Mouse (Mus musculus) embryonic facial prominence, embryonic 11.5 days (tissue): ENCODE results near the gene Crtac1. TPM values are rescaled to one million over a fixed set of nuclear protein-coding genes. Genes with fewer than 3 reads are reported as not detected.

Source experiments
- ATAC-seq: fragments of 200-750 bp; cut with Nextera tagmentation; replicated peaks from 2 replicates; pipeline ENCODE4 v1.8.0; 2017; ENCODE audit warnings: low read depth; ENCODE audit not compliant: insufficient number of reproducible peaks, low FRiP score, low TSS enrichment
- DNase-seq: peaks from one replicate; pipeline ENCODE4 v3.0.0-alpha.2; 2015; ENCODE audit warnings: low spot score
- H3K27ac ChIP-seq: fragments of 300-500 bp; sonication (generic); replicated peaks from 2 replicates; pipeline ENCODE4 v1.5.1; 2014; ENCODE audit warnings: mild to moderate bottlenecking, low read depth, low read length, control low read depth
- H3K27me3 ChIP-seq: fragments of 300-500 bp; sonication (generic); 2 replicates; pipeline ENCODE4 v1.6.1; 2014; ENCODE audit warnings: mild to moderate bottlenecking, low read length, moderate library complexity, mixed read lengths; ENCODE audit not compliant: control insufficient read depth, insufficient read depth
- H3K36me3 ChIP-seq: fragments of 300-500 bp; sonication (generic); replicated peaks from 2 replicates; pipeline ENCODE4 v1.6.1; 2014; ENCODE audit warnings: low read depth, mild to moderate bottlenecking, low read length, moderate library complexity, mixed read lengths; ENCODE audit not compliant: control insufficient read depth, insufficient read depth
- H3K4me1 ChIP-seq: fragments of 300-500 bp; sonication (generic); 2 replicates; pipeline ENCODE4 v1.6.1; 2014; ENCODE audit warnings: low read length, mixed read lengths; ENCODE audit not compliant: control insufficient read depth, insufficient read depth
- H3K4me2 ChIP-seq: fragments of 300-500 bp; sonication (generic); 2 replicates; pipeline ENCODE4 v1.6.1; 2014; ENCODE audit warnings: low read depth, mild to moderate bottlenecking, control low read depth, low read length, moderate library complexity
- H3K4me3 ChIP-seq: fragments of 300-500 bp; sonication (generic); 2 replicates; pipeline ENCODE4 v1.5.1; 2014; ENCODE audit warnings: low read depth, low read length, control low read depth
- H3K9ac ChIP-seq: fragments of 300-500 bp; sonication (generic); replicated peaks from 2 replicates; pipeline ENCODE4 v1.6.1; 2014; ENCODE audit warnings: mild to moderate bottlenecking, control low read depth, low read length
- H3K9me3 ChIP-seq: fragments of 300-500 bp; sonication (generic); replicated peaks from 2 replicates; pipeline ENCODE4 v1.6.1; 2016; ENCODE audit warnings: mild to moderate bottlenecking, low read length, inconsistent platforms, mixed read lengths; ENCODE audit not compliant: control insufficient read depth
- WGBS: fragments of 180-500 bp; shearing (Covaris S2); extraction: QIAGEN DNeasy Blood & Tissue Kit; methylation state at CpG from one replicate; pipeline ENCODE4 v1.1.7; 2014; 5-methylcytosine and 5-hydroxymethylcytosine counted together
- polyA plus RNA-seq: library from polyadenylated mRNA; unstranded; fragments of >200 nt; fragmentation: Nextera tagmentation; extraction: Ambion mirVana; gene quantifications from 2 replicates; pipeline ENCODE4 v1.2.1, GENCODE M21; 2014

The Crtac1 gene
- polyA plus RNA-seq, 1 experiment from 2014 or later: 5.8 TPM

GRCm38 (mm10) chr19:42389574-42389973, 42.0 kb downstream of the Crtac1 start:
- Histone ChIP-seq H3K27ac (no peak overlapping the region), H3K4me3 (no peak overlapping the region), H3K36me3 (no peaks in the 10 kb centered on the region), H3K4me2 (no peak overlapping the region), H3K27me3 (peaks cover 2% of the 10 kb centered on the region; the same call in 1 of the 2 replicates), H3K9me3 (no peaks in the 10 kb centered on the region), H3K9ac (no peak overlapping the region), H3K4me1 (no peaks in the 10 kb centered on the region)
- no peak for DNase-seq
- 89% methylated on average over 14 of the region's 14 CpGs for WGBS
- ATAC-seq: no peak

DNA sequence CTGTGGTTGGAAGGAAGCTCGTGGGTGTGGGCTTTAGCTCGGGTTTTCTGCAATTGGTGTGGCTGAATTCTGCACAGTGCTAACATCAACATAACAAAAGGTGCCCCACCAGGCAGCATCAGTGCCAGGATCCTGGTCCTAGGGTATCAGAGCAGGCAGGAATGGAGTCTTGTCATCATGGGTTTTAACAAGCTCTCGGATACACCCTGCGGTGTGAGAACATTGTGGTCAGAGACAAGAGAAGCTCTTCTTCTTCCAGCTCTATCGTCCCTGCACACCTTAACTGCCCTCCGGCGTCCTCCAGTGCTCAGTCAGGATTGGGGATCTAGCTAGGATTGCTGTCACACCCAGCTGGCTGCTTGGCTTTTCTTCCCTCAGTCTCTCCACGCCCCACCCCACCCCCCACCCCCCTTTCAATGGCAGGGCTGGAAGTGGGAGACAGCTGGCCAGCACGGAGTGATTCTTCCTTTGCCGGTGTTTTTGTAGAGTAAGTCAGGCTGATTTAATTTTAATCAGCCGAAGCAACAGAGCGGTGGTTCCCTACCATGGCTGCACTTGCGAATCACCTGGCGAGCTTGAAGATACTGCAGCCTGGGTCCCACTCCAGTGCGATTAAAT, 46.5 kb downstream of the Crtac1 start:
- Histone ChIP-seq H3K4me3 (no peak overlapping the region), H3K4me2 (no peak overlapping the region), H3K4me1 (no peaks in the 10 kb centered on the region; the same call in 1 of the 2 replicates), H3K27ac (no peak overlapping the region), H3K9me3 (no peaks in the 10 kb centered on the region), H3K27me3 (peaks cover 15% of the 10 kb centered on the region; the same call in 1 of the 2 replicates), H3K36me3 (no peaks in the 10 kb centered on the region), H3K9ac (no peak overlapping the region)
- DNase-seq (no peak), ATAC-seq (no peak)
- WGBS: 10% methylated on average over 15 of the region's 15 CpGs

DNA sequence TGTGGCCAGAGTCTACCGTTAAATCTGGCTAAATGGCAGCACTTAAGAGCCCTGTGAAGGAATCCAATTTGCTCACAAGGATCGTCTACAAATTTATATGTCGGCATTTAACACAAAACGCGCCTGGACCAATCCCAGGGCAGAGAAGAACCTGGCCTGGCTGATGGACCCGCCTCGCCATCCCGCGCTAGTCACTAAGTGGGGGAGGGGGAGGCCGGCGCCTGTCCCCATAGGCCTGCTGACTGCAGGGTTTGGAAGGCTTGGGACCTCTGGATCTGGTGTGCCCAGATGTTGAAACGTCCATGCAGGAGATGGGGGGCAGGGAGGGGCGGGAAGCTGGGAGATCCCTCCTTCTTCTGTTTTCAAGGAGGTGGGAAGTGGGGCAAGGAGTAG, 50.6 kb downstream of the Crtac1 start:
- Histone ChIP-seq H3K36me3 (no peaks in the 10 kb centered on the region), H3K4me1 (no peaks in the 10 kb centered on the region; the same call in 1 of the 2 replicates), H3K27me3 (peaks cover 19% of the 10 kb centered on the region; the same call in 1 of the 2 replicates), H3K4me2 (peak overlapping the region; percentile 55), H3K27ac (no peak overlapping the region), H3K4me3 (peak overlapping the region; percentile 29), H3K9me3 (no peaks in the 10 kb centered on the region), H3K9ac (peak overlapping the region; percentile 51; the same call in 1 of the 2 replicates)
- 3% methylated on average over 13 of the region's 13 CpGs for WGBS
- no peak; the same call in 1 of the 2 replicates for ATAC-seq
- DNase-seq: peak; percentile 60

DNA sequence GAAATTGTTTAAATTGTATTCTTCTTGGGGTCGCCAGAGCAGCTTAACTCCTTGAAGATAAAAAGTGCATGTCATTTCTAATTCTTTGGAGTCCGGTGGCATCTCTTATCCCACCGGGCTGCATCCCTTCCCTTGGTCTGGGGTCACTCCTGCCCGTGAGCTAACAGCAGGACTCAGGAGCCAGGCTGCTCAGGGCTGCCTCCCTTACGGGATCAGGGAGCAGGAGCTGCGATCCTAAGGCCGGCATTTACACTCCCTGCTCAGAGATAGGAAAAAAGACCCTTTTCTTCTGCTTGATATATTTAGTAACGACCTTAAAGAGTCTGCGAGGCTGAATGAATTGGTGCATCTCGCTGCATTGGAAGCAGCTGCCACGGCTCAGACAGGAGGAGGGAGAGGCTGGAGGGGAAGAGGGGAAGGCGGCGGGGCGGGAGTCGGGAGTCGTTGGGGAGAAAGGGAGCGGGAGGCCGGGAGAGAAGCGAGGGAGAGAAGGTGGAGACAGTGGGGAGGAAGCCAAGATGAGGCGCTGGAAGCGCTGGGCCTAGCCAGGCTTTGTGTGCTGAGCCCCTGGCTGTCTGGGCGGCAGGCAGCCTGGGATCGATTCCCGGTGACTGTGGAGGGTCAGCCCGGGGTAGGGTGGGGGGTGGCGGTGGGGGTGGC, 51.1 kb downstream of the Crtac1 start:
- Histone ChIP-seq H3K36me3 (no peaks in the 10 kb centered on the region), H3K27me3 (peaks cover 19% of the 10 kb centered on the region; the same call in 1 of the 2 replicates), H3K4me2 (peak overlapping the region; percentile 55), H3K9me3 (no peaks in the 10 kb centered on the region), H3K4me1 (no peaks in the 10 kb centered on the region; the same call in 1 of the 2 replicates), H3K9ac (peak overlapping the region; percentile 51; the same call in 1 of the 2 replicates), H3K27ac (no peak overlapping the region), H3K4me3 (peak overlapping the region; percentile 29)
- ATAC-seq (no peak), DNase-seq (peak; percentile 48)
- whole genome bisulfite sequencing: 1% methylated on average over 24 of the region's 26 CpGs

DNA sequence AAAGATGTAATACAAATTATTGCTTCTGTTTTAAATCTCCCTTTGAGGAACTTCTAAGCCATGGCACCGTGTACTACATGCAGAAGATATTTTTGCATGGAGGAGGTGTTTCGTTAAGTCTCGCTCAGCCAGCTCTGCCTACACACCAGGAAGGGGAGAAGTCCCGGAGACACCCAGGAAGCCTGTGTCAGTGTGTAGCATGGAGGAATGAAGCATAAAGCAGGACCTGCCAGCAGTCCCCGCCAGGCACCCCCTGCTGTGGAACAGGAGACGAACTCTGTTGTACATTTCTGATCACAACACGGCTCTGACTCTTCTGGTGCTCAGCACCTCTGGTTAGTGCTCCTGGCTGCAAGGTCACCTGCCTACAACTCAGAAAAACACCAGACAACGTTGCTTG, 51.8 kb downstream of the Crtac1 start:
- no peaks in the 10 kb centered on the region for H3K9me3 ChIP-seq
- no peak overlapping the region for H3K27ac ChIP-seq
- WGBS: 47% methylated on average over 8 of the region's 8 CpGs
- ATAC-seq (no peak), DNase-seq (no peak)
- no peaks in the 10 kb centered on the region for H3K36me3 ChIP-seq
- no peaks in the 10 kb centered on the region; the same call in 1 of the 2 replicates for H3K4me1 ChIP-seq
- peaks cover 19% of the 10 kb centered on the region; the same call in 1 of the 2 replicates for H3K27me3 ChIP-seq
- H3K4me3 ChIP-seq: no peak overlapping the region
- H3K9ac ChIP-seq: no peak overlapping the region
- H3K4me2 ChIP-seq: no peak overlapping the region

DNA sequence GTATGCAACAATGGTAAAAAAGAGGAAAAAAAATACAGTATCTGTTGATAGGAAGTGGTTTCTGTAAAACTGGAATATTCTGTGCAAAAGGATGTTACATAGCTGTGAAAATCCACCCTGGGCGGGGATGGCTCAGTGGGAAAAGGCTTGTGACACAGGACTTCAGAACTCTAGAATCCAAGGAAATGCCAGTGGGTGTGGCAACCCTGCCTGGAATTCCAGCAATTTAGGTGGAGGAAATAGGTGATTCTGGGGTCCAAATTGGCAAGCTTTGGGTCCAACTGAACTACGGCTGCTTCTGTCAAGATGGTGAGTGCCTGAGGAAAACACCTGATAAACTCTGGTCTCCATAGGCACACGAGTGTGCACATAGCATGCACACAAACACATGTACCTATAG, 54.4 kb downstream of the Crtac1 start:
- Histone ChIP-seq H3K36me3 (no peaks in the 10 kb centered on the region), H3K9ac (no peak overlapping the region), H3K27me3 (peaks cover 17% of the 10 kb centered on the region; the same call in 1 of the 2 replicates), H3K4me2 (no peak overlapping the region), H3K27ac (no peak overlapping the region), H3K4me3 (no peak overlapping the region), H3K9me3 (no peaks in the 10 kb centered on the region), H3K4me1 (no peaks in the 10 kb centered on the region; the same call in 1 of the 2 replicates)
- WGBS: 69% methylated on average over 3 of the region's 3 CpGs
- DNase-seq: no peak
- ATAC-seq: no peak

- 76% methylated on average over 4 of the region's 4 CpGs for WGBS
- Histone ChIP-seq H3K9ac (no peak overlapping the region), H3K9me3 (no peaks in the 10 kb centered on the region), H3K4me2 (no peak overlapping the region), H3K4me1 (no peaks in the 10 kb centered on the region), H3K36me3 (no peaks in the 10 kb centered on the region), H3K4me3 (no peak overlapping the region), H3K27ac (no peak overlapping the region), H3K27me3 (no peaks in the 10 kb centered on the region)
- DNase-seq: no peak
- ATAC-seq: no peak
Observed at GRCm38 (mm10) chr19:42363551-42363950, 68.0 kb downstream of the Crtac1 start.

DNA sequence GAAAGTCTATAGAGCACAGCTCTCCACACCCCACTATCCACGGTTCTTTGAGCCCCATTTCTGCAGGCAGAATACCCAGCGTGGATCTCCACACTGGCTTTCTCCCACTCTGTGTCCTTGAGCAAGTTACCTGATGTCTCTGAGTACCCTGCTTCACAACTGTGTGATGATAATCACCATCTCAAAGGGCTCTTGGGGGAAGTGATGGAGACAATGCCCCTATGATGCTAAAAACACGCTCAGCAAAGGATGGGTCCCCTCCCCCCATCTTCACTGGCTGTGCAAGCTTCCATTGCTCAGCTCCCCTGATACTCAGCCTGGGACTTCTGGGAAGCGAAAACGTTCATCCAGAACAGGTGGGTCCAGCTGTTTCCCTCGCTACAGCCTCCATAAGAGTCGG, 73.2 kb downstream of the Crtac1 start:
- H3K27ac ChIP-seq: no peak overlapping the region
- ATAC-seq: no peak
- H3K9me3 ChIP-seq: no peaks in the 10 kb centered on the region
- no peak for DNase-seq
- WGBS: 61% methylated on average over 7 of the region's 7 CpGs
- H3K9ac ChIP-seq: no peak overlapping the region
- no peak overlapping the region for H3K4me3 ChIP-seq
- no peaks in the 10 kb centered on the region for H3K4me1 ChIP-seq
- H3K27me3 ChIP-seq: no peaks in the 10 kb centered on the region
- no peak overlapping the region for H3K4me2 ChIP-seq
- no peaks in the 10 kb centered on the region for H3K36me3 ChIP-seq
